Mouse (Mus musculus): Measurements from ENCODE around the gene Kynu.

Kynu gene

GRCm38 (mm10) chr2:43555062-43555888 is at the start of gene Kynu:
Gene Kynu (plus strand): TSS chr2:43555329.
- peak; percentile 30 to 43 for DNase-seq

GRCm38 (mm10) chr2:43506182-43506581 is 48.9 kb upstream of the Kynu start:
- no peak for DNase-seq

- DNase-seq, result no peak
These were observed 41.3 kb upstream of the Kynu start for GRCm38 (mm10) chr2:43513852-43514251.

GRCm38 (mm10) chr2:43534417-43534816 is 20.7 kb upstream of the Kynu start:
- no peak for DNase-seq

GRCm38 (mm10) chr2:43542615-43543014 is 12.5 kb upstream of the Kynu start:
- no peak for DNase-seq

GRCm38 (mm10) chr2:43545665-43546064 is 9.5 kb upstream of the Kynu start:
- DNase-seq, result no peak

GRCm38 (mm10) chr2:43546448-43546847 is 8.7 kb upstream of the Kynu start:
- no peak for DNase-seq

- no peak for DNase-seq
These were observed 913 bp upstream of the Kynu start for GRCm38 (mm10) chr2:43554216-43554615.

- DNase-seq, result no peak
These were observed 758 bp downstream of the Kynu start for GRCm38 (mm10) chr2:43555889-43556285.

- DNase-seq, result peak in 1 of 2 experiments; percentile 9
These were observed 1.9 kb downstream of the Kynu start for GRCm38 (mm10) chr2:43556985-43557384.

GRCm38 (mm10) chr2:43561209-43561608 is 6.1 kb downstream of the Kynu start:
- no peak for DNase-seq

GRCm38 (mm10) chr2:43562779-43563178 is 7.7 kb downstream of the Kynu start:
- DNase-seq, result no peak

GRCm38 (mm10) chr2:43568406-43568805 is 13.3 kb downstream of the Kynu start:
- DNase-seq, result no peak

- no peak for DNase-seq
These were observed 18.4 kb downstream of the Kynu start for GRCm38 (mm10) chr2:43573526-43573925.

- no peak for DNase-seq
These were observed 28.2 kb downstream of the Kynu start for GRCm38 (mm10) chr2:43583243-43583812.

GRCm38 (mm10) chr2:43585508-43585907 is 30.4 kb downstream of the Kynu start:
- no peak for DNase-seq

GRCm38 (mm10) chr2:43587832-43588231 is 32.7 kb downstream of the Kynu start:
- no peak for DNase-seq

- no peak for DNase-seq
These were observed 37.0 kb downstream of the Kynu start for GRCm38 (mm10) chr2:43592001-43592704.

GRCm38 (mm10) chr2:43613571-43613970 is 58.4 kb downstream of the Kynu start:
- no peak for DNase-seq

- DNase-seq, result no peak
These were observed 66.0 kb downstream of the Kynu start for GRCm38 (mm10) chr2:43621140-43621539.

GRCm38 (mm10) chr2:43622844-43623243 is 67.7 kb downstream of the Kynu start:
- no peak for DNase-seq

GRCm38 (mm10) chr2:43631786-43632185 is 76.7 kb downstream of the Kynu start:
- no peak for DNase-seq

GRCm38 (mm10) chr2:43636498-43636897 is 81.4 kb downstream of the Kynu start:
- no peak for DNase-seq

- no peak for DNase-seq
These were observed 91.8 kb downstream of the Kynu start for GRCm38 (mm10) chr2:43646962-43647361.

All from spleen, adult 18-20 months (tissue).